Mouse (Mus musculus) adrenal gland, adult 2 months (tissue): ENCODE measurements at regions not wholly inside any gene's neighbourhood (a gene's known extent, or its start where the extent isn't known, plus 50 kb on each side); places are given as distances from the start of the nearest gene placed in this dataset.

Experiments
- DNase-seq: peaks from one replicate; pipeline ENCODE4 v3.0.0; 2021

- DNase-seq = peak; percentile 24
Measured at GRCm38 (mm10) chr10:68842023-68842735, 118.7 kb downstream of the Tmem26 start.

- DNase-seq = no peak
Measured at GRCm38 (mm10) chr10:68844066-68844465, 120.6 kb downstream of the Tmem26 start.

- no peak for DNase-seq
Measured at GRCm38 (mm10) chr10:68844596-68844995, 121.2 kb downstream of the Tmem26 start.

GRCm38 (mm10) chr10:68851153-68851552, 127.7 kb downstream of the Tmem26 start:
- DNase-seq = no peak

GRCm38 (mm10) chr10:68855934-68856891, 132.8 kb downstream of the Tmem26 start:
- no peak for DNase-seq

GRCm38 (mm10) chr10:68864606-68865378, 141.3 kb downstream of the Tmem26 start:
- DNase-seq = no peak

- DNase-seq = no peak
Measured at GRCm38 (mm10) chr10:68865776-68866175, 142.3 kb downstream of the Tmem26 start.

- no peak for DNase-seq
Measured at GRCm38 (mm10) chr10:68867361-68867760, 143.9 kb downstream of the Tmem26 start.

- DNase-seq = no peak
Measured at GRCm38 (mm10) chr10:68872102-68872501, 148.7 kb downstream of the Tmem26 start.

- peak; percentile 43 for DNase-seq
Measured at GRCm38 (mm10) chr10:68875641-68876040, 152.2 kb downstream of the Tmem26 start.

GRCm38 (mm10) chr10:68893100-68893841, 169.8 kb downstream of the Tmem26 start:
- peak; percentile 44 for DNase-seq

- no peak for DNase-seq
Measured at GRCm38 (mm10) chr10:68894121-68894520, 170.7 kb downstream of the Tmem26 start.

- peak; percentile 19 for DNase-seq
Measured at GRCm38 (mm10) chr10:68897524-68897923, 174.1 kb downstream of the Tmem26 start.

GRCm38 (mm10) chr10:68901168-68901567, 177.7 kb downstream of the Tmem26 start:
- no peak for DNase-seq

- DNase-seq = peak; percentile 50
Measured at GRCm38 (mm10) chr10:68902670-68903069, 179.2 kb downstream of the Tmem26 start.

- DNase-seq = no peak
Measured at GRCm38 (mm10) chr10:68904337-68904736, 180.9 kb downstream of the Tmem26 start.

- DNase-seq = peak; percentile 39
Measured at GRCm38 (mm10) chr10:68908236-68908635, 184.8 kb downstream of the Tmem26 start.

GRCm38 (mm10) chr10:68909018-68909417, 185.6 kb downstream of the Tmem26 start:
- DNase-seq = no peak

GRCm38 (mm10) chr10:68916147-68916546, 192.7 kb downstream of the Tmem26 start:
- DNase-seq = no peak

- DNase-seq = peak; percentile 3
Measured at GRCm38 (mm10) chr10:68935843-68936242, 212.4 kb downstream of the Tmem26 start.

- DNase-seq = no peak
Measured at GRCm38 (mm10) chr10:68943239-68943638, 208.0 kb upstream of the Rhobtb1 start.

GRCm38 (mm10) chr10:68956539-68956938, 194.7 kb upstream of the Rhobtb1 start:
- DNase-seq = no peak
